Mouse (Mus musculus) G1E-ER4 (cell line): Measurements from ENCODE around the gene Tenm4. TPM values are rescaled to one million over a fixed set of nuclear protein-coding genes. Genes with fewer than 3 reads are reported as not detected.

ENCODE experiments used
- GATA1 ChIP-seq: IDR thresholded peaks from one replicate; pipeline ENCODE4 v1.8.0; 2012; ENCODE audit warnings: low read length, inconsistent platforms
- polyA plus RNA-seq: library from polyadenylated mRNA; stranded (reverse); fragments of >175 nt; gene quantifications from 2 replicates; pipeline ENCODE4 v1.2.3, GENCODE M21; 2012

Gene Tenm4
- polyA plus RNA-seq, 1 experiment: not detected

DNA sequence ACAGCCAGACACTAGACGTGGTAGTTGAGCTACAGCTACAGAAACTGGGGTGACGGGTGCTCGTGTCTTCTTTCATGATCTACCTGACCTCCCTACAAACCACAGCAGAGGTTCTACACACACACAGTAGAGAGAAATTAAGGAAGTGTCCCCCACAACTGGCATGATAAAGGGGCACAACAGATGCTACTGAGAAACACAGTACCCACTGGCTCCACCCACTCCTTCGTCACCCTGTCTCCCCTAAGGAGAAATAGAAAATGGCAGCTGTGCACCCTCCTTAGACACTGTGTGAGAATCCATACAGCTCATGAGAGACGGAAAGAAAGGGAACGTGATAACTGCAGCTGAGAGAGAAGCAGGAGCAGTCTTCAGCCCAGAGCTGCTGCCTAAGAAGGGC is 708.5 kb downstream of the Tenm4 start:
- no peak for TF ChIP-seq GATA1

DNA sequence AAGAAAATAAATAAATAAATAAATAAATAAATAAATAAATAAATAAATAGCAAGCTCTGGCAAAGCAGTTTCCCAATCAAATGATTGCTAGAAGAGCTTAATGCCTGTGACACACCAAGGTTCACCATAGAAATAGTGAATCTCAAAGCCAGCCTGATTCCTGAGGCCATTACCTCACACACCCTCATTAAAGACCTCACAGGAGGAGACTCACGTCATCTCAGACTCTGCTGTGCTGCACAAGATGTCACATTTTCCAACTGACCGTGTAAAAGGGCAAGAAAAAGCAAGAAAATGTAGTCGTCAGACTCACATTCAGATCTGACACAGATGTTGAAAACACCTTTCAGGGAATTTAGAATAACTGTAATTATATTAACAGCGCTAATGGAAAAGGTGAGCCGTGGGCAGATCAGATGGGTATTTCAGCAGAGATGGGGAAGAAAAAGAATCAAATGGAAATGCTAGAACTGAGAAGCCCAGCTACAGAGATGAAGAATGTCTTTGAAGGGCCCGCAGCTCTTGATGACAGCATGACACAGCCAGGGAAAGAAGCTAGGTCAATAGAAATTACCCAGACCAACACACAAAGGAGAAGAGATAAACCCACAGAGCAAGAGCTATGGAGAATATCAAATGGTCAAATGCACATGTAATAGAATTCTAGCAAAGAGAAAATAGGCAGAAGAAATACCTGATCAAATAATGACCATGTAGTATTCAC is 709.3 kb downstream of the Tenm4 start:
- TF ChIP-seq GATA1: no peak

DNA sequence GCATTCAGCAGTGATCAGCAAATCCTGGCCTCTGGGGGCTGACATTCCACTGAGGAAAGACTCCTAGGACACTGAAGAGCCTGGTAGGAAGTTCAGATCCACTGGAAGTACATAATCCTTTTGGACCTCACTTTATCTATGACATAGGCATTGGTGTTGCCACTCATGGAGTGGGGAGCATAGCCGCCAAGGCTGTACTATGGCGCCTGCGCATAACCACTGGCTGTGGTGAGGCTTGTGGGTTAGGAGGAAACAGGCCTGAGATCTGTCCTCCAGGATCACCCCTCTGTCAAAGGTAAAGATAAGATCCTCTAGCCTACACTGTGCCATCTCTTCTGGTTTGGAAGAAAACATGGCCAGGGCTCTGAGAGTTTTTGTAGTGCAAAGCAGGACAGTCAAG is 712.3 kb downstream of the Tenm4 start:
- no peak for TF ChIP-seq GATA1

DNA sequence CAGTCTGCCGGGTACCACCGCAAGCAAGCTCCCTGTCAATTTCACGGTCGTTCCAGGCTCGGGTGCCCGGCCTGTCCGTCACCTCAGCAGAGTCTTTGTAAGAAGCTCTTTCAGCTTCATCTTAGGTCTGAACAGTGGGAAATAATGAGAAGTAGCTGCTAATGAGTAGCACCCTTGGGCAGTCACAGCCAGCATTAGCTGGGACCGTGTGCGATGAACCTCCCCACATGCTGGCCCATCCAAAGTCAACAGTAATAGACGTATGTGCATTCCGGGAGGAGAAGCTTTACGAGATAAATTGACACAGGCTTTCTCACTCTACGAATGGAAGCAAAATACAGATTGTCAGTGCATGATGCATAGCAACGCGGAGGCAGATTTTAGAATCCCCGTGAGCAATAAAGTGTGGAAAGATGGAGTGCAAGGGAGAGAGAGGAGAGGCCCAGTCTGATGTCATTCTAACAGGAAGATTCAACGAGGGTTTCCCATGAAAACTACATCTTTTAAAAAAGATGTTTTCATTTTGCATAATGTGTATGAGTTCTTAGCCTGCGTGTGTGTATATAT is 716.1 kb downstream of the Tenm4 start:
- no peak for TF ChIP-seq GATA1

DNA sequence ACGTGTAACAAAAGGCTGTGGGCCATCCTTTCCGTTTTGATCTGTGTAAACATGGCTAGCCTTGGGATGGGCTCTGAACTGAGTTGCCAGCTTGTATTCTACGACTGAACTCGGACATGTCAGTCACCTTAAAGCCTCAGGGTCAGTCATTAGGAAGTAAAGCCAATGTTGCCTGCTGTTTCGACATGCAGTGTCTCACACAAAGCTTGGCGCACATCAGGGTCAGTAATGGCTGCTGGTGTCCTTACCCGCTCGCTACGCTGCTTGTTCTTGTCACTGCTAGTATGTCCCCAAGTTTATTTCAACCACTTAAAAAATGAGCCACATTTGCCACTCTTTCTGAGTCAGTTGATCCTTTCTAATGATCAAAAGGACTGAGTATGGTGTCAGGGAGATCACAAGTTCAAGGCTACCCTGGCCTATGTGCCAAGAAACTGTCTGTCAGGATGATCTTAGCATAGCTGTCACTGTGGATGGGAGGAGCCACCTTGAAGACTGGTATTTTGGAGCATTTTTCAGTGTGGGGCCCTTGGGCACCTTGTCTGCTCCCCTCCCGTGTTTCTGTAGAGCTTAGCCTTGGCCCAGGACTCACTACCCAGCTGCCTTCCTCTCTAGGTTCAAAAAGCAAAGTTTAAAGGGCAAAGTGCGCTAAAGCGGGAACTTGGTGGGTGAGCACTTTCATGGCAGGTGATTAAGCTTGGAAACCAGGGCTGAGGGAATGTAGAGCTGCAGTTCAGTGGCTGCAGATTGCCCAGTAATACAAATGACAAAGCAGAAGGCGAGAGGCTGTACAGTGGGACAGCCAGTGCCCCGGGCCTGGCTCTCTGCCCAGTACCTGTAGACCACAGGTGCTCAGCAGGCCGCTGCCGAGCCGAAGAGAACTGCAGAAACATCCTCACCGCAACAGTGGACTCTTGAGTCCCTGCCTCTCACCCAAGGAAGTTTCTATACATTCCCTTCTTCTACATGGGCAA is 718.3 kb downstream of the Tenm4 start:
- no peak for TF ChIP-seq GATA1

DNA sequence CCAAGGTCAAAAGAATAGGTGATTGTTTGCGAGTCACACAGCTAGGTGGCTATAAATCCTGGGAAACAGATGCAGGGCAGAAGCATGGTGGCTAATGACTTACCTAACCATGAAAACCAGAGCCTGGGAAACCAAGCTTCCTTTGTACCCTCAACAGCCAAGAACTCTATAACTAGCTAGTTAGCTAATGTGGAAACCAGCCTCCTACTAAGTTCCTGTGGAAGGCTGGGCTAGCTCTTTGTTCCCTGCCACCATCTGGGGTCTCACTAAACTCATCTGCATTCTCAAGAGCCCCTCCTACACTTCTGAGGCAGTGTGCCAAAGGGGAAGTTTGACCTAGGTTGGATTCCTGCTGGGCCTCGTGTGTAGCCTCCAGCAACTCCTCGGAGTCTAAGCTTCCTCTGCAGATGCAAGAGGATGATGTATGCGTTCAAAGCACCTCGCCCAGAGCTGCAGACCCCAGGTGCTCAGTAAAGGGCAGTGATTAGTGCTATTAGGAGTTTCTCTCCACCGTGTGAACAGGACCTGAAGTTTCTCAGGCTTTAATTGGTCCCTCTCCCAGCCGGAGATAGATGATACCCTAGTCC is 719.1 kb downstream of the Tenm4 start:
- TF ChIP-seq GATA1: no peak

DNA sequence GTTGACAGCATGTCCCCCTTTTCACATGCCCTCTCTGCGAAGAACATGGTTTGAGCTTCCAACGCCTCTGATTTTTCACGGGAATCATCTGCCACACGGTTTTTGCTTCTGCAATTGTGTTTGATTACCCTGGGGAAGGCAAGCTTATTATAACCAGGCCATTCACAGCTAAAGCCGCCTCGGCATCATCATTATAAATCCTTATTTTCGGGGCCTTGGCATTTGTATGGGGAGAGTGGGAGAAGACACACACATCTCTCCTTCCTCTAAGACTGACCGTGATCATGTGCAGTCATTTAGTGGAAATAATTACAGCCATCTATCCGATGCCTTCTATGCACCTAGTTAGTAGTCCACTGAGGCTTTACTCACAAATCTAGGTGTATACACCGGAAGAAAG is 719.9 kb downstream of the Tenm4 start:
- no peak for TF ChIP-seq GATA1

DNA sequence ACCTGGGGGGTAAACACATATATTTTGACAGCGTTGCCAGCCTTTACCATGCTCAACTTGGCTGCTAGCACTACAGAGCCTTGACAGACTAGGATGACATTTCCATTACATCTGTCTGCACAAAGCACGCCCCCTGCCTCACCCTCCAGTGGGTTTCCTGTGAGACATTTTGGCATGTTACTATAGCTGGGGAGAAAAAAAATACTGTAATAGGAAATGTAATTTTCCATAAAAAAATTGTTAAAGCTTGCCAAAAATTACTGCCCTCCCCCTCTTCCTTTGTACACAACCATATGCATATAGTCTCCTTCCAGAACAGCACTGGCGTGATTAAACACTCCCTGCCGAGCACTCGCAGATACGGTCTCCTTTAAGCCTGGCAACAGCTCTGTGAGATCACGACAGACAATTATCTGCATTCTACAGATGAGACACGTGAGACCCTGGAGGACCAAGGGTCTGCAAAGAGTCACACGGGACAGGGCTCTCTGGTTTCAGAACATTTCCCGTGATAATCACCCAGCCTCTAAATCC is 728.1 kb downstream of the Tenm4 start:
- TF ChIP-seq GATA1: no peak

DNA sequence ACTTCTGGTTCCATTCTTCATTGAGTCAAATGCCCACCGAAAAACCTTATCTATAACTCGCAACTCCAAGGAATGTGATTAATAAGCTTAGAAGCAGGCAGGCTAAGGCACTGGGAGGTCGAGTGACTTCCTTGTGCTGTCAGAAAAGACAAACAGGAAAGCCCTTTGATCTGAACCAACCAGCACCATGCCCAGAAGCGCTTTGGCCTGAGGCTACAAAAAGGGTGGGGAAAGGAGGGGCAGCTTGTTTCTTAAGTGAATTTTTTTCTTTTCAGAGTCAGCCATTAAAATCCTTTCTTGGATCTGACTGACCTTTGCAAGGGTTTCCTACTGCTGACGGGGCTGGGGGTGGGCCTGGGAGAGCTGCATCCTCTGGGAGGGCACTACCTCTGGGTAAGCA is 731.1 kb downstream of the Tenm4 start:
- TF ChIP-seq GATA1: no peak

DNA sequence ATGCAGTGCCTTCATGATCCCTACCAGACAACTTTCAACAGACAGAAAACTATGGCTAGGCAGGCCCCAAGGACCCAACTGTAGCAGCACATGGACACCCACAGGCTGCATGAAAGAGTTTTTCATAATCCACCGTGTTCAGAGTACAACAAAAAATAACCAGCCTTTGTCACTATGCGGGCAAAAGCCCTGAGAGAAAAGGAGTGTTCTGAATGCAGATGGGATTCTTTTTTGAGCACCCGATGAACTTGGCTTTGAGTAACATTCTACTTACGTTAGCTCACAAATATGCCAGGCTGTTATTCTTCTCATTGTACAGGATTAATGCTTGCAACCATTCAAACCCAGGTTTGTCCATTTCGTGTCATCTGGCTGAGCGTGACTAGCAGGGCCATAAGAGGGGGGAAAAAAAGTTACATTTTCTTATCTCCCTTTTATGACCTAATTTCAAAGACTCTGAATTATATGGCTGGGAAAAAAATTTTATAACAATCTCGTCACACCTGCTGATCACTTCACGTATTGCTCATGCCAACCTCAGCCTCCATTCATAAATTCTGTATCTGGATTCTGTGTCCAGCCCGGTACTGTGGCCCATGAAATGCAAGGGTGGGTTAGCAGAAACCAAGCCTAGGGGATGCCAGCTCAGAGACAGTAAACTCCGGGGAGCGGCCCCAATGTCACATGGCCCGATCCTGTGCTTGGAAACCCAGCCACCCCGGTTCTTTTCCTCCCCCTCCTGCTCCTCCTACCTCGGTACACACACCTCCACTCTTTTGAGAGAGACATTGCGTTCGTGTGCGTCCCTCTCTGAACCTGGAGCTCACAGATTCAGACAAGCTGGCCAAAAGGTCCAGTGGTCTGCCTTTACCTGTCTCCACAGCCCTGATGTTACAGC is 732.3 kb downstream of the Tenm4 start:
- TF ChIP-seq GATA1: no peak

DNA sequence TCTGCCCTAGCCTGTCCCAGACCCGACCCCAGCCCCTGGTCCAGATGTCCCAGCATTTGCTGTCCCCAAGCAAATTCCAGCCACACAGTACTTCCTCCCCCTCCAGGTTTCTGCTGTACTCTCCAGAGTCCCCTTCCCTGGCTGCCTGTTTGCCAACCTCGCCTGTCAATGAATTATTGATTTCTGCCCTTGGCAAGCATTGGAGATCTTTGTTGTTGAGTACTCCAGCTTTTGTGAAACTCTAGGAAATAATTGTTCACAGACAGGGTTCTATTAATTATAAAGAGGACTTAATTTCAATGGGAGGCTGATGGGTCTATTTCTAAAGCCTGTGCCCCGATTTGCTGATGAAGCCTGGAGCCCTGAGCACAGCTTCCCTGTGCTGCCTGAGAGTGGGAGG is 733.4 kb downstream of the Tenm4 start:
- no peak for TF ChIP-seq GATA1

DNA sequence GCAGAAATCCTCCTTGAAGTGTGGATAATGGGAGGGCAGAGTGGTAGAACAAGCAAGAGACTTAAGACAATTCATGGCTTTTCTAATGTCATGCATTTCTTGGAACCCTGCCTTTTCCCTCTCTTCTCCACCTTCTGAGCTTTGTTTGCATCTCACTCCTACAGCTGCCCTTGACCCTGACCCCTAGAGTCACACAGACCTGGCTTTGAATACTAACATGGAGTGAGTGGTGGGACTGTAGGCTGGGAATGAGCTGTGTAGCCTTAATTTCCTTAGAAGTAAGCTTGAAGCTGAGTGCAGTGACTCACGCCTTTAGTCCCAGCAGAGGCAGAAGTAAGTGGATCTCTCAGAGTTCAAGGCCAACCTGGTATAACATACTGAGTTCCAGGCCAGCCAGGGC is 733.9 kb downstream of the Tenm4 start:
- TF ChIP-seq GATA1: no peak

DNA sequence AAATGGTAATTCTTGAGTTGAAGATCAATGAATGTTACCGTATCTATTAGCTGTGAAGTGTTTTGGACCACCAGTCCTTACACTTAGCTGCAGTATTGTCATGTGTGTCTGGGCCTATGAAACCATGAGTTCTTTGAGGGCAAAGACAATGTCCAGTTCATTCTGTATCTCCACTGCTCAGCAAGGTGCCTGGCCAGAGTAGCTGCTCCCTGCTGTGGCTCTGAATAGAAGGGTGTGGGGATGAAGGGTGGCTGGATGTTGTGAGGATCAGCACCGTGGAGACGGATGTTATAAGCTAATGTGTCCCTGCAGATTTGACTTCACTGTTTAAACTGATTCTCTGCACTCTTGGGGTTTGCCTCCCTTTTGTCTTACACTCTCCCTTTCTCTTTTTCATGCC is 734.4 kb downstream of the Tenm4 start:
- no peak for TF ChIP-seq GATA1

DNA sequence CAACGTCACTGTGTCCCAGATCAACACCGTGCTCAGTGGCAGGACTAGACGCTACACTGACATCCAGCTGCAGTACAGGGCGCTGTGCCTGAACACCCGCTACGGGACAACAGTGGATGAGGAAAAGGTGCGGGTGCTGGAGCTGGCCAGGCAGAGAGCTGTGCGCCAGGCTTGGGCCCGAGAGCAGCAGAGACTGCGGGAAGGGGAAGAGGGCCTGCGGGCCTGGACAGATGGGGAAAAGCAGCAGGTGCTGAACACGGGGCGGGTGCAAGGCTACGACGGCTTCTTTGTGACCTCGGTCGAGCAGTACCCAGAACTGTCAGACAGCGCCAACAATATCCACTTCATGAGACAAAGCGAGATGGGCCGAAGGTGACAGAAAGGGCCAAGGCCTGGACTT is 735.2 kb downstream of the Tenm4 start:
- no peak for TF ChIP-seq GATA1
